Mouse (Mus musculus) testis, adult 2 months (tissue): ENCODE results near the gene Zmynd10. TPM values are rescaled to one million over a fixed set of nuclear protein-coding genes. Genes with fewer than 3 reads are reported as not detected.

ENCODE experiments used
- H3K27ac ChIP-seq: fragments of 200-500 bp; 2 replicates; pipeline ENCODE4 v1.5.1; 2012; ENCODE audit warnings: low read depth, low read length; ENCODE audit not compliant: control insufficient read depth, insufficient read depth
- H3K27me3 ChIP-seq: fragments of 200-500 bp; 2 replicates; pipeline ENCODE4 v1.6.1; 2012; ENCODE audit warnings: mild to moderate bottlenecking, low read length, moderate library complexity; ENCODE audit not compliant: control insufficient read depth, insufficient read depth
- H3K36me3 ChIP-seq: fragments of 200-500 bp; 2 replicates; pipeline ENCODE4 v1.6.1; 2012; ENCODE audit warnings: mild to moderate bottlenecking, low read length; ENCODE audit not compliant: control insufficient read depth, insufficient read depth
- H3K4me1 ChIP-seq: fragments of 200-500 bp; 2 replicates; pipeline ENCODE4 v1.6.1; 2012; ENCODE audit warnings: low read length; ENCODE audit not compliant: control insufficient read depth, insufficient read depth
- H3K4me3 ChIP-seq: fragments of 200-500 bp; 2 replicates; pipeline ENCODE4 v1.5.1; 2012; ENCODE audit warnings: low read depth, mild to moderate bottlenecking, low read length, moderate library complexity, mixed read lengths; ENCODE audit not compliant: control insufficient read depth
- CTCF ChIP-seq: fragments of 200-500 bp; IDR thresholded peaks from 2 replicates; pipeline ENCODE4 v1.5.1; 2012; ENCODE audit warnings: low read depth, mild to moderate bottlenecking, inconsistent platforms, low read length, moderate library complexity; ENCODE audit not compliant: control insufficient read depth, insufficient read depth, insufficient replicate concordance
- POLR2A ChIP-seq: fragments of 200-500 bp; IDR thresholded peaks from 2 replicates; pipeline ENCODE4 v1.6.1; 2012; ENCODE audit warnings: low read depth, mild to moderate bottlenecking, inconsistent platforms, low read length, moderate library complexity; ENCODE audit not compliant: control insufficient read depth
- polyA plus RNA-seq: library from polyadenylated mRNA; depleted of rRNA; stranded (reverse); fragments of >200 nt; gene quantifications from 2 replicates; pipeline ENCODE4 v1.2.3, GENCODE M21; 2012

Gene Zmynd10
- polyA plus RNA-seq, 1 experiment = 245 TPM

- Histone ChIP-seq H3K27ac (no peak overlapping the region), H3K4me3 (no peak overlapping the region), H3K36me3 (no peaks in the 10 kb centered on the region), H3K4me1 (peaks cover 3% of the 10 kb centered on the region), H3K27me3 (no peaks in the 10 kb centered on the region)
- no peak for TF ChIP-seq POLR2A
Observed at GRCm38 (mm10) chr9:107575579-107576356, 28.7 kb downstream of the Zmynd10 start.

DNA sequence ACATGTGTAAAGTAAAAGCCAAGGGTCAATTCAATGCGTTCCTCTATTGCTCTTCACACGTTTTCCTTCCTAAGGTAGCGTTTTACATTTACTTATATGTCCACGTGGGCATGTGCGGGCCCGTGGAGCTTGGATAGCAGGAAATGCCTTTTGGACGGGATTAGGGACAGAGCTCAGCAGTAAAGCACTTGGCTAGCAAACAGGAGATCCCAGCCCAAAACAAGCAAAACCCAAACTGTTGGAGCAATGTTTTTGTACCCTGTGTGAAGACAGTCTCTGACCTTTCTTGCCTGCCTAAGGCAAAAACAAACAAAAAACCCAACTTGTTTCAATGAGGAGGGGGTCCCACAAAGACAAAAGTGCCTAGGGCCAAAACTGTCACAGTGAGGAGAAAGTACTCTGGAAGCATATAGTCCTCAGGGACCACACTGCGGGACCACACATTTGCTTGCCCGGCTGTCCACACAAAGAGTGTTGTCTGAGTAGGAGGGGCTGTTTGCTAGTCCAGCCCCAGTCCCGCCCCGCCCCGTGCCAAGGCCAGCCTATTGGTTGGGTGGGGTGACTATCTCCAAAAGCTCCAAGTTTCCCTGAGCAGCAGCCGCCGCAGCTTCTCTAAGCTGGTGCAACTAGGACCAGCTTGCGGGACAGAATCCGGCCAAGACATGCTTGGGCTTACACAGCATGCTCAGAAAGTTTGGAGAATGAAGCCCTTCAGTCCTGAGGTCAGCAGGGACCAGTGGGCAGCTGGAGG lies 29.4 kb downstream of the Zmynd10 start, which contains the start of gene Hyal1:
Hyal1 (plus strand) TSS at position 571 of the 751 bp plus-strand sequence.
- peaks cover 8% of the 10 kb centered on the region for H3K4me1 ChIP-seq
- TF ChIP-seq POLR2A = peak; percentile 54; the same call in 1 of the 2 replicates
- TF ChIP-seq CTCF = no peak

DNA sequence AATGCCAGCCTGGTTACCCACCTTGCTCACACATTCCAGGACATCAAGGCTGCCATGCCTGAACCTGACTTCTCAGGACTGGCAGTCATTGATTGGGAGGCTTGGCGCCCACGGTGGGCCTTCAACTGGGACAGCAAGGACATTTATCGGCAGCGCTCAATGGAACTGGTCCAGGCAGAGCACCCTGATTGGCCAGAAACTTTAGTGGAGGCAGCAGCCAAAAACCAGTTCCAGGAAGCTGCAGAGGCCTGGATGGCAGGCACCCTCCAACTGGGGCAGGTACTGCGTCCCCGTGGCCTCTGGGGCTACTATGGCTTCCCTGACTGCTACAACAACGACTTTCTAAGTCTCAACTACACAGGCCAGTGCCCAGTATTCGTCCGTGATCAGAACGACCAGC lies 30.8 kb downstream of the Zmynd10 start:
- peak overlapping the region; percentile 15 for H3K4me3 ChIP-seq
- H3K27me3 ChIP-seq = no peaks in the 10 kb centered on the region
- TF ChIP-seq CTCF = no peak
- no peak for TF ChIP-seq POLR2A
- no peak overlapping the region for H3K27ac ChIP-seq
- H3K4me1 ChIP-seq = peaks cover 8% of the 10 kb centered on the region
- no peaks in the 10 kb centered on the region for H3K36me3 ChIP-seq

More for the DNA sequence above, 29.4 kb downstream of the Zmynd10 start, which contains the start of gene Hyal1:
- H3K4me3 ChIP-seq = peak within 1 kb of the TSS; percentile 44
- H3K27me3 ChIP-seq = no peaks in the 10 kb centered on the region
- H3K36me3 ChIP-seq = no peaks in the 10 kb centered on the region
- no peak within 1 kb of the TSS for H3K27ac ChIP-seq

DNA sequence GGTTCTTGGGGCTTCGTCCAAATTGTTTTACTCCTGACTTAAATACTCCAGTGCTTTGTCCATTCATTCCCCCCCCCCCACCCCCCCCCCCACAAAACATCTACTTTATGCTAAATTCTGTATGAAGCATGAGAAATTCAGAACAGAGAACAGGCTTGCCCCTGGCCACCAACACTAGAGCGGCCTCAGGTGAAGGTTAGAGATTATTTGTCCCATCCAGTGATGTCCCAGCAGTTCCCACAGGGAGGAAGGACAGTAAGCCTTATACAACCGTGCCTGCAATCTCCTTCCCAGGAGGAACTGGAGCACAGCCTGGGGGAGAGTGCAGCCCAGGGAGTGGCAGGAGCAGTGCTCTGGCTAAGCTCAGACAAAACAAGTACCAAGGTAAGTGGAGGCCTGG lies 31.5 kb downstream of the Zmynd10 start, which contains the start of gene Naa80:
Naa80 (plus strand) TSS at position 301 of the 400 bp plus-strand sequence.
- no peaks in the 10 kb centered on the region for H3K36me3 ChIP-seq
- H3K27me3 ChIP-seq = no peaks in the 10 kb centered on the region
- TF ChIP-seq CTCF = no peak
- TF ChIP-seq POLR2A = no peak
- H3K4me3 ChIP-seq = peak within 1 kb of the TSS; percentile 93
- H3K4me1 ChIP-seq = peaks cover 8% of the 10 kb centered on the region
- H3K27ac ChIP-seq = no peak within 1 kb of the TSS

GRCm38 (mm10) chr9:107579023-107579900 lies 32.2 kb downstream of the Zmynd10 start:
- Histone ChIP-seq H3K27ac (no peak overlapping the region), H3K27me3 (no peaks in the 10 kb centered on the region), H3K36me3 (no peaks in the 10 kb centered on the region), H3K4me1 (peaks cover 8% of the 10 kb centered on the region), H3K4me3 (peak overlapping the region; percentile 93)
- TF ChIP-seq CTCF (no peak), POLR2A (no peak)

GRCm38 (mm10) chr9:107580501-107581317 lies 33.6 kb downstream of the Zmynd10 start, which contains the start of gene Hyal3:
Gene Hyal3 (plus strand): TSS chr9:107580818.
- Histone ChIP-seq H3K27ac (peak within 1 kb of the TSS; percentile 68), H3K36me3 (no peaks in the 10 kb centered on the region), H3K4me3 (peak within 1 kb of the TSS; percentile 93), H3K27me3 (no peaks in the 10 kb centered on the region), H3K4me1 (peaks cover 8% of the 10 kb centered on the region)
- TF ChIP-seq POLR2A = peak; percentile 90
- 0 out of 2 replicates have a peak, but pooled peaks have one; percentile 9 for TF ChIP-seq CTCF
